Mouse (Mus musculus): ENCODE measurements around the gene 2410137M14Rik. TPM values are rescaled to one million over a fixed set of nuclear protein-coding genes. Genes with fewer than 3 reads are reported as not detected.
A peak's percentile ranks its signal among the peaks of the same experiment; 100 is the strongest.
"Not testable (repeated sequence)": the region's sequence is repeated elsewhere in the genome, so short reads cannot be mapped to it uniquely, and the experiment has no call there.

2410137M14Rik gene
- under 1 TPM in 1 of 4 experiments, not detected in 3; 0.47 TPM for total RNA-seq (2022)

- no peak for DNase-seq (ENCODE audit: low spot score in 2 of 2)
Observed at GRCm38 (mm10) chr17:36981221-36981813, at the start of gene 2410137M14Rik. Gene 2410137M14Rik (minus strand): TSS chr17:36981237.

GRCm38 (mm10) chr17:37029162-37029561 lies 48.1 kb upstream of the 2410137M14Rik start:
- DNase-seq (ENCODE audit: low spot score in 2 of 2), result no peak

- DNase-seq (ENCODE audit: low spot score in 2 of 2), result peak; percentile 93 to 96
Observed at GRCm38 (mm10) chr17:37028683-37029120, 47.7 kb upstream of the 2410137M14Rik start.

GRCm38 (mm10) chr17:37028212-37028611 lies 47.2 kb upstream of the 2410137M14Rik start:
- no peak for DNase-seq (ENCODE audit: low spot score in 2 of 2)

GRCm38 (mm10) chr17:37027486-37027885 lies 46.4 kb upstream of the 2410137M14Rik start:
- DNase-seq (ENCODE audit: low spot score in 2 of 2), result no peak

DNA sequence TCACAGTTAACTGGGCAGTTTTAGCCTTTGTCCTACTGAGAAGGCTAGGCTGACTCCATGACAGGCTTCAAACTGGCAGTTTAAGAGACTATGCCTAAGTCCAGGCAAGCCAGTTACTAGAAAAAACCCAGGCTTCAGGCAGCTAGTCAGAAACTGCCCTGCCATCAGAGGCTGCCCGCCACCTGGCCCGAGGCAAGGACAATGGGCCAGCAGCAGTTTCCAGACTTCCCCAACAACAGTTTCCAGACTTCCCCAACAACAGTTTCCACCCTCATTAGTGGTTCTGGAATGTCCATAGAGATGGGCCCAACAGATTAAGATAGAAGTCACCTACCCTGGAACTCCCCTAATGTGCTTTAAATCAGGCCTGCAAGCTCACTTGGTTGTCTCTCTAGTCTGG lies 45.4 kb upstream of the 2410137M14Rik start:
- no peak for DNase-seq (ENCODE audit: low spot score in 2 of 2)

GRCm38 (mm10) chr17:37022628-37023576 lies 41.9 kb upstream of the 2410137M14Rik start, which contains the start of gene Mog:
Gene Mog (minus strand): TSS chr17:37023398.
- DNase-seq (ENCODE audit: low spot score in 2 of 2), result peak; percentile 53 to 73

DNA sequence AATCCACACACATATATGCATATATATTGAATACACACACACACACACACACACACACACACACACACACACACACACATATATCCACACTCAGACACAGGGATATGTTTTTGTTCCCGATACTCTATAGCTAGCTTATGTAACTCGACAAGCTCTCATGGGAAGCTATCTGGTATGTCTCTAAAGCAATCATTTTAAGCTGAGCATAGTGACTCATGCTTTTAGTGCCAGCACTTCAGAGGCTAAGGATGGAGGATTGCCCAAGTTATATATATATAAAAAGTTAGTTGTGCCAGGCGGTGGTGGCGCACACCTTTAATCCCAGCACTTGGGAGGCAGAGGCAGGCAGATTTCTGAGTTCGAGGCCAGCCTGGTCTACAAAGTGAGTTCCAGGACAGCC lies 38.2 kb upstream of the 2410137M14Rik start:
- not testable (repeated sequence) for DNase-seq (ENCODE audit: low spot score in 2 of 2)

DNA sequence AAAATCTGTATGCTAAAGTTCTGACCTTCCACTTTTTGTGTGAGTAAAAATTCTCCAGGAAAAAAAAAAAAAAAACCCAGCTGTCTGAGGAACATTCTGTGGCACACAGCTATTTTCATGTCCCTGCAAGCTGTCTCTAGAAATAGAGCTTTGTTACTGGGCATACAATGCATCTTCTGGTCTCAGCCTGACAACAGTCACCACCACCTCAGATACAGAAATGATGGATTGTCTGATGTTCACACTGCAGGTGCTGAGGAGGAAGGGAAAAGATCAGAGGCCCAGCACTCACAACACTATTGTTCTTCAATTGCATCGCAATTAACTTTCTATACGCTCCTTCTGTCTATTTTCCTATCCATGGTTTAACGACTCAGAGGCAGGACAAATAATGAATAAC lies 37.3 kb upstream of the 2410137M14Rik start:
- peak; percentile 23 to 27 for DNase-seq (ENCODE audit: low spot score in 2 of 2)

- no peak for DNase-seq (ENCODE audit: low spot score in 2 of 2)
Observed at GRCm38 (mm10) chr17:37016333-37016732, 35.3 kb upstream of the 2410137M14Rik start.

DNA sequence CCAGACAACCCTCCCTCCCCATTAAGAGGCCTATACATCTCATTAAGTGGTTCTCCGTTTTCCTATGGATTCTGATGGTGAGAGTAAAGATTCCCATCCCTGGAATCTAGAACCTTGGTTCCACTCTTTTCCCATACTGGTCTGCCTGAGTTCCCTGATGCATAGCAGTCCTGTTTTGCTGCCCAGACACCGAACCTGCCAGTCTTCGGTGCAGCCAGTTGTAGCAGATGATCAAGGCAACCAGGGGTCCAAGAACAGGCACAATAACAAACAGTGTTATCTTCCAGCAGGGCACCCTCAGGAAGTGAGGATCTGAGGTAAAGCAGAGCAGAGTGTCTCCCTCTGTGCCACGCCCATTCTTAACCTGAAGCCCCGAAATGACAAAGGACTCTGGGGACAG lies 31.1 kb upstream of the 2410137M14Rik start:
- DNase-seq (ENCODE audit: low spot score in 2 of 2), result no peak

DNA sequence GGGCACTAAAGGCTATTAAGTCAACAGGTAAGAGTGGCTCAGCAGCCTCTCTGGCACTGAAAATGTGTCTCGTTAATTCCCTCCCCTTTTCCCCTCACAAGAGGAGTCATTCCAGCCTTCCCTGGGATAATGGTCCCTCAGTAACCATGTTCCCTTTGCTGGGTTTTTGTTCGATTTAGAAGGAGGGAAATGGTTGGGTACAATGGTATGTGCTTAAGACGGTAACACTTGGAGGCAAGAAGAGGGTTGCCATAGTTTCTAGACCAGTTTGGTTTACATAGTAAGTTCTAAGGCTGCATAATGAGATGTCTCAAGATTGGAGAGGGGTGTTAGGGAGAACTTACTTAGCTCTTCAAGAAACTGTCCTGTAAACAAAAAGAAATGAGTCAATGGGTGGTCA lies 30.7 kb upstream of the 2410137M14Rik start:
- no peak for DNase-seq (ENCODE audit: low spot score in 2 of 2)

- DNase-seq (ENCODE audit: low spot score in 2 of 2), result no peak
Observed at GRCm38 (mm10) chr17:37009460-37010042, 28.5 kb upstream of the 2410137M14Rik start.

GRCm38 (mm10) chr17:37008161-37008560 lies 27.1 kb upstream of the 2410137M14Rik start:
- no peak for DNase-seq (ENCODE audit: low spot score in 2 of 2)

GRCm38 (mm10) chr17:37003366-37003765 lies 22.3 kb upstream of the 2410137M14Rik start:
- no peak for DNase-seq (ENCODE audit: low spot score in 2 of 2)

- DNase-seq (ENCODE audit: low spot score in 2 of 2), result no peak
Observed at GRCm38 (mm10) chr17:37002364-37003330, 21.6 kb upstream of the 2410137M14Rik start.

DNA sequence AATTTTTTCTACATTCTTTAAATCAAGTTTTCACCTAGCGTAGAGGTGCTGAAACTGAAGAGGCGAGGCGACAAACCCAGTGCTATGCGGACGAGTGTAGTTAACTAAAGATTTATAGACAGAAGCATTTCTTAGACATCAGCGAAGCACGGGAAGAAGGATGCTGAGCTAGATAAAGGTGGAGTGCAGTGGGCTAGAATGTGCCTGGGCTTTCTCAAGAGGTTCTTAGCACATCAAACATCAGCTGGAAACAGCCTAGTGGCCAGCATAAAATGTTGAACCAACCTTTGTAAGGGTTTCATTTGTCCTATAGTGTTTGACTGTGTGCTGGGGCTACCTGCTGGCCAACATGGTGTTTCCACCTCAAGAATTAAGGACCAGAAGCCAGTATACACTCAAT lies 19.8 kb upstream of the 2410137M14Rik start, which contains the start of gene Zfp57:
Zfp57 (plus strand) TSS at position 301 of the 400 bp plus-strand sequence.
- DNase-seq (ENCODE audit: low spot score in 2 of 2), result no peak

GRCm38 (mm10) chr17:36998477-36998876 lies 17.4 kb upstream of the 2410137M14Rik start:
- no peak for DNase-seq (ENCODE audit: low spot score in 2 of 2)

GRCm38 (mm10) chr17:36997033-36997735 lies 16.1 kb upstream of the 2410137M14Rik start:
- peak; percentile 34 to 80 for DNase-seq (ENCODE audit: low spot score in 2 of 2)

- DNase-seq (ENCODE audit: low spot score in 2 of 2), result no peak
Observed at GRCm38 (mm10) chr17:36995448-36995847, 14.4 kb upstream of the 2410137M14Rik start.

Measured in layer of hippocampus, adult 8-10 months (tissue).